Mouse (Mus musculus): ENCODE results near the gene Fam181a. TPM values are rescaled to one million over a fixed set of nuclear protein-coding genes. Genes with fewer than 3 reads are reported as not detected.

Gene Fam181a
- polyA plus RNA-seq, 1 experiment from 2014 or later: 21.1 TPM

- Histone ChIP-seq H3K36me3 (no peaks in the 10 kb centered on the region), H3K9ac (replicated peaks) (no peak overlapping the region), H3K27ac (no peak overlapping the region), H3K4me2 (replicated peaks) (no peak overlapping the region), H3K4me1 (replicated peaks) (peaks cover 4% of the 10 kb centered on the region; the same call in 1 of the 2 replicates), H3K9me3 (no peaks in the 10 kb centered on the region), H3K4me3 (replicated peaks) (no peak overlapping the region), H3K27me3 (no peaks in the 10 kb centered on the region)
- ATAC-seq: no peak
- WGBS: 88% methylated on average over 5 of the region's 5 CpGs
These were observed 30.4 kb downstream of the Fam181a start for GRCm38 (mm10) chr12:103341212-103341611.

DNA sequence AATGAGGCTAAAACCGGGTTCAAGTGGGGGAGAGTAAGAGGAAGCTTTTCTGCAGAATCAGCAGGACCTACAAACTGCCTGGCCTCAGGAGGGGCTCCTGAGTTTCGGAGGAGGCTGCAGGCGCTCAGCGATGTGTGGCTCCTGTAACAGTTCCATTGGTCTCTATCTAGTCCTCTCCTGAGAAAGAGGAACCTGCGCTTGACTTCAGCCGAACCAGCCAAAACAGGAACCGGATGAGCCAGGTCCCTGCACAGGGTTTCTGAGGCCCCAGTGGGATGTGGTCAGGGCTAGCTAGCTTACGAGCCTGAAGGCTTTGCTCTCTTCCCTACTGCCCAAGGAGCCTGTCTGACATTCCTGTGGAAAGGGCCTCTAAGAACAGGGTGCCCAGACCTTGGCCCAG lies 32.7 kb downstream of the Fam181a start:
- Histone ChIP-seq H3K9ac (replicated peaks) (no peak overlapping the region), H3K4me3 (replicated peaks) (no peak overlapping the region), H3K4me2 (replicated peaks) (no peak overlapping the region), H3K27ac (no peak overlapping the region), H3K36me3 (no peaks in the 10 kb centered on the region), H3K27me3 (no peaks in the 10 kb centered on the region), H3K4me1 (replicated peaks) (0 out of 2 replicates have a peak, but pooled peaks cover 2% of the 10 kb centered on the region), H3K9me3 (no peaks in the 10 kb centered on the region)
- WGBS: 80% methylated on average over 8 of the region's 8 CpGs
- no peak for ATAC-seq

DNA sequence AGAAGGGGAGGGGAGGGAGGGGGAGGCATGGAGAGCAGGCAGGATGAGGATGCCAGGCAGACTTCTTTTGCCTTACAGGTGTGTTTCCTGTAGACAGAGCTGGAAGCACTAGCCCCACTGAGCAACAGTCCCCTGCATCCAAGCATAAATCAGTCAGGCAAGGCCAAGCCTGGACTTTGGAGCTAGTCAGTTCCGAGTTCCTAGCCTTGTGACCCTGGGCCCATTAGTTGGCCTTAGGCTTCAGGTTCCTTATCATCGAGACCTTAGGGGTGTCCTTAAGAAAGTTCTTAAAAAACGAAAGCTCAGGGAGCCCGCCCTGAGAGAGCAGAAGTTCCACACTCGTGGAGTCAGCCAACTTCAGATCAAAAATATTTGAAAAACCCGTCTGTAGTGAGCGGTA lies 34.2 kb downstream of the Fam181a start:
- Histone ChIP-seq H3K9ac (replicated peaks) (no peak overlapping the region), H3K4me3 (replicated peaks) (no peak overlapping the region), H3K4me2 (replicated peaks) (no peak overlapping the region), H3K4me1 (replicated peaks) (0 out of 2 replicates have a peak, but pooled peaks cover 2% of the 10 kb centered on the region), H3K36me3 (no peaks in the 10 kb centered on the region), H3K27me3 (no peaks in the 10 kb centered on the region), H3K27ac (no peak overlapping the region), H3K9me3 (no peaks in the 10 kb centered on the region)
- WGBS: 89% methylated on average over 7 of the region's 7 CpGs
- ATAC-seq: no peak

- no peak overlapping the region for H3K9ac ChIP-seq (replicated peaks)
- WGBS: 87% methylated on average over 8 of the region's 8 CpGs
- H3K4me3 ChIP-seq (replicated peaks): no peak overlapping the region
These were observed 36.2 kb downstream of the Fam181a start for GRCm38 (mm10) chr12:103346945-103347344.

DNA sequence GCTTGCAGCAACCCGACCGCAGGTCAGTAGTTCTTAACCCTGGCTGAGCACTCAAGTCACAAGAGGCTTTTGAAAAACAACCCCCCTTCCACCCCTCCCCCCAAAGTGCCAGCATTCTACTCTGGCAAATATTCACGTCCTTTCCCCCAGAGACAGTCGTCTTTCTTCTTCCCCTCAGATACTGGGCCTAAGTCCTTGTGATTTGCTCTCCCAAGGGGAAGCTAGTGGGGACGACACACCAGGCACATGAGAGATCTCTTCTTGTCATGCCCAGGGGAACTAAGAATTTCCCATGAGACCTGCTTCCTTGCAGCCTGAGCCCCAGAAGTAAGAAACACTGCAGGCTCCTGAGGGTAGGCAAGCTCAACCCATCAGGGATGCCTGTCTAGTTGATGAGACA lies 36.6 kb downstream of the Fam181a start:
- Histone ChIP-seq H3K27me3 (no peaks in the 10 kb centered on the region), H3K4me2 (replicated peaks) (no peak overlapping the region), H3K4me1 (replicated peaks) (0 out of 2 replicates have a peak, but pooled peaks cover 2% of the 10 kb centered on the region), H3K36me3 (no peaks in the 10 kb centered on the region), H3K9ac (replicated peaks) (no peak overlapping the region), H3K27ac (no peak overlapping the region), H3K9me3 (no peaks in the 10 kb centered on the region), H3K4me3 (replicated peaks) (no peak overlapping the region)
- WGBS: 63% methylated on average over 5 of the region's 5 CpGs
- ATAC-seq: no peak

More at GRCm38 (mm10) chr12:103346945-103347344, 36.2 kb downstream of the Fam181a start:
- no peak for ATAC-seq
- Histone ChIP-seq H3K36me3 (no peaks in the 10 kb centered on the region), H3K9me3 (no peaks in the 10 kb centered on the region), H3K4me1 (replicated peaks) (0 out of 2 replicates have a peak, but pooled peaks cover 2% of the 10 kb centered on the region), H3K4me2 (replicated peaks) (no peak overlapping the region), H3K27me3 (no peaks in the 10 kb centered on the region), H3K27ac (no peak overlapping the region)

DNA sequence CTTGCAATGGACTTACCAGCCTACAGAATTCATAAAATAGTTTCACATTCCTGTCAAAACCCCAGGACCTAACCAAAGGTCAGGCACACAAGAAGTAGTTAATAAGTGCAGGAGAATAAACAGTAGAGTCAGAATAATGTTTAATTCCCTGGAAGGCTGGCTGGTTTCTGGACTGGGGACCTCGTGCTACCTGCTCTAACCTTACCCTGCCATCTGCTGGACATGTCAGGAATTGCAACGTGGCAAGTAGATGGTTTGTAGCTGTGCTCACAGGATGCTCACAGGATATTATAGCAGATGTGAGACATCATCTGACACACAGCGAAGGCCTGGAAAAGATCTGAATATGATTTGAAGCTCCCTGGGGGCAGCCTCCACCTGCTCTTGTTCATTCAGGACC lies 37.7 kb downstream of the Fam181a start:
- H3K9ac ChIP-seq (replicated peaks): no peak overlapping the region
- peaks cover 5% of the 10 kb centered on the region for H3K4me1 ChIP-seq (replicated peaks)
- no peak overlapping the region for H3K4me2 ChIP-seq (replicated peaks)
- no peaks in the 10 kb centered on the region for H3K27me3 ChIP-seq
- H3K36me3 ChIP-seq: no peaks in the 10 kb centered on the region
- 6% methylated on average over 3 of the region's 3 CpGs for WGBS
- ATAC-seq: peak; percentile 67
- no peaks in the 10 kb centered on the region for H3K9me3 ChIP-seq
- no peak overlapping the region for H3K4me3 ChIP-seq (replicated peaks)
- no peak overlapping the region for H3K27ac ChIP-seq

GRCm38 (mm10) chr12:103352735-103353134 lies 42.0 kb downstream of the Fam181a start:
- no peak overlapping the region for H3K4me3 ChIP-seq (replicated peaks)
- H3K27me3 ChIP-seq: no peaks in the 10 kb centered on the region
- no peaks in the 10 kb centered on the region for H3K9me3 ChIP-seq
- peaks cover 6% of the 10 kb centered on the region for H3K4me1 ChIP-seq (replicated peaks)
- no peak overlapping the region for H3K4me2 ChIP-seq (replicated peaks)
- no peak for ATAC-seq
- no peak overlapping the region for H3K27ac ChIP-seq
- no peak overlapping the region for H3K9ac ChIP-seq (replicated peaks)
- 96% methylated on average over 6 of the region's 6 CpGs for WGBS
- H3K36me3 ChIP-seq: no peaks in the 10 kb centered on the region

GRCm38 (mm10) chr12:103353538-103353937 lies 42.8 kb downstream of the Fam181a start:
- Histone ChIP-seq H3K4me3 (replicated peaks) (no peak overlapping the region), H3K9me3 (no peaks in the 10 kb centered on the region), H3K9ac (replicated peaks) (0 out of 2 replicates have a peak overlapping the region, but pooled peaks have one; percentile 14), H3K4me2 (replicated peaks) (no peak overlapping the region), H3K36me3 (no peaks in the 10 kb centered on the region), H3K27me3 (no peaks in the 10 kb centered on the region), H3K27ac (no peak overlapping the region; the same call in 1 of the 2 replicates), H3K4me1 (replicated peaks) (peaks cover 6% of the 10 kb centered on the region)
- WGBS: 15% methylated on average over 5 of the region's 5 CpGs
- peak; percentile 51 for ATAC-seq

GRCm38 (mm10) chr12:103355746-103356414 lies 45.1 kb downstream of the Fam181a start, which contains the start of gene Asb2:
TSS of gene Asb2 (minus strand) at chr12:103356001.
- Histone ChIP-seq H3K9me3 (no peaks in the 10 kb centered on the region), H3K27ac (no peak within 1 kb of the TSS), H3K4me2 (replicated peaks) (no peak within 1 kb of the TSS), H3K27me3 (no peaks in the 10 kb centered on the region), H3K36me3 (no peaks in the 10 kb centered on the region), H3K4me3 (replicated peaks) (no peak within 1 kb of the TSS), H3K9ac (replicated peaks) (no peak within 1 kb of the TSS), H3K4me1 (replicated peaks) (peaks cover 13% of the 10 kb centered on the region)
- 77% methylated on average over 14 of the region's 14 CpGs for WGBS
- no peak for ATAC-seq

DNA sequence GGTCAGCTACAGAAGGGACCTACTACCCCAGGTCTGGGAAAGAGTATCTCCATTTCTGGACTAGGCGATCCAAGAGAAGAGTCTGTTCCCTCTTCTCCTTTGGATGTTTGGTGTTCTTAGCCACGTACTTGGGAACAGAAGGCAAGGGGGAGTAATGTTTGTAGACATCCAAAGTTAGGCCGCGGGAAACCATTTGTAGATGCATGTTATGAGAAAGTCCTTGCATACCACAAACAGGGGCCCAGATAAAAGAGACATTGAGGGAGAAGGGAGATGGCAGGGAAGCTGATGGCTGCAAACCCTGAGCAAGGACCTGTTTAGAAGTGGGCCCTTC lies 45.6 kb downstream of the Fam181a start:
- Histone ChIP-seq H3K27ac (no peak overlapping the region), H3K4me3 (replicated peaks) (no peak overlapping the region), H3K9ac (replicated peaks) (no peak overlapping the region), H3K27me3 (no peaks in the 10 kb centered on the region), H3K36me3 (no peaks in the 10 kb centered on the region), H3K4me1 (replicated peaks) (peaks cover 13% of the 10 kb centered on the region), H3K9me3 (no peaks in the 10 kb centered on the region), H3K4me2 (replicated peaks) (no peak overlapping the region)
- ATAC-seq: no peak
- 95% methylated on average over 4 of the region's 4 CpGs for WGBS

- 79% methylated on average over 8 of the region's 8 CpGs for WGBS
- H3K4me3 ChIP-seq (replicated peaks): no peak overlapping the region
- H3K27ac ChIP-seq: no peak overlapping the region
- no peaks in the 10 kb centered on the region for H3K27me3 ChIP-seq
- H3K4me2 ChIP-seq (replicated peaks): no peak overlapping the region
- H3K36me3 ChIP-seq: no peaks in the 10 kb centered on the region
- H3K9me3 ChIP-seq: no peaks in the 10 kb centered on the region
- no peak for ATAC-seq
- peaks cover 12% of the 10 kb centered on the region for H3K4me1 ChIP-seq (replicated peaks)
- no peak overlapping the region for H3K9ac ChIP-seq (replicated peaks)
These were observed 47.4 kb downstream of the Fam181a start for GRCm38 (mm10) chr12:103358216-103358615.

DNA sequence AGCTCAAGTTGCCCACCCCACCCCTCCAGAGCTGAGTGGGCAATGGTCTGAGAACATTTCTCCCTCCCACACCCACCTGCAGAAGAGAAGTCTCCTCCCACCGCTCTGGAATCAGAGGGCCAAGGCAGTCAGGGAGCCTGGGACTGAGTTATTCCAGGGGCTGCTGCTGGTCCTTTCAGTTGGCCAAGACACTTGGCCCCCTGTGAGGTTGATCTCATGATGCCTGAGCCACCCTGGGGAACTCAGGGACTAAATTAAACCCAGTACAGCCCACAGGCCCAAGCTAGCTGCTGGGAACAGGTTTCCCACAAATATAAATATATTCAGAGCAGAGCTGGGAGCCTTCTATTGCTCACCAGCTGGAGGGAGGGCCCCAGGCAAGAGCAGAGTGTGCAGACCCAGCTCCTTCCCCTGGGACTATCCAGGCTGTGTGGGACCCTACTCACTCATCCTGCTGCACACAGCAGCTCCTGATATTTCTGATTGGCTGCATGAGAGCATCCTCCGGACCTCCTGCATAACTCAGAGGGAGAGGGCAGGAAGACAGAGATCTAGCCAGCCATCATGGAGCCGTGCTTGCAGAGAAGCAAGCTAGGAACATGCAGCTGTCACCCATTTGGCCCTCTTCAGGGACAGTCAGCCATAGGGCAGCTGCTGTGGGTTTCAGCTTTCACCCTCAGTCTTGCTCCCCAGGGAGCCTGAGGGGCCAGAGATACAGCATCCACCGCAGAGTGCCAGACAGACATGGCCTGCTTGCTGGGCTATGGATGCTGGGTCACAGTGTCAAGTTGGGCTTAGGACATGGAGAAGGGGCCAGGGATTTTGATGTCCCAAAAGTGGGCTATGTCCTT lies 48.4 kb downstream of the Fam181a start:
- no peak overlapping the region for H3K4me2 ChIP-seq (replicated peaks)
- peaks cover 7% of the 10 kb centered on the region; the same call in 1 of the 2 replicates for H3K4me1 ChIP-seq (replicated peaks)
- no peaks in the 10 kb centered on the region for H3K36me3 ChIP-seq
- ATAC-seq: no peak
- H3K9me3 ChIP-seq: no peaks in the 10 kb centered on the region
- no peaks in the 10 kb centered on the region for H3K27me3 ChIP-seq
- 67% methylated on average over 4 of the region's 4 CpGs for WGBS
- H3K27ac ChIP-seq: no peak overlapping the region
- H3K9ac ChIP-seq (replicated peaks): no peak overlapping the region
- no peak overlapping the region for H3K4me3 ChIP-seq (replicated peaks)
